Mouse (Mus musculus) limb, embryonic 12.5 days (tissue): ENCODE measurements around the gene Zfp180. TPM values are rescaled to one million over a fixed set of nuclear protein-coding genes. Genes with fewer than 3 reads are reported as not detected.
"Not testable (repeated sequence)": the region's sequence is repeated elsewhere in the genome, so short reads cannot be mapped to it uniquely, and the experiment has no call there.

Experiments
- ATAC-seq: fragments of 200-750 bp; cut with Nextera tagmentation; 2 replicates; pipeline ENCODE4 v1.8.0; 2017; ENCODE audit warnings: low read depth, moderate TSS enrichment; ENCODE audit not compliant: insufficient number of reproducible peaks, insufficient read depth, low FRiP score, low TSS enrichment
- H3K27ac ChIP-seq: fragments of 300-500 bp; sonication (generic); 2 replicates; pipeline ENCODE4 v1.5.1; 2016; ENCODE audit warnings: mild to moderate bottlenecking, moderate library complexity
- H3K27me3 ChIP-seq: fragments of 300-500 bp; sonication (generic); 2 replicates; pipeline ENCODE4 v1.6.1; 2016; ENCODE audit warnings: mild to moderate bottlenecking, moderate library complexity
- H3K36me3 ChIP-seq: fragments of 300-500 bp; sonication (generic); 2 replicates; pipeline ENCODE4 v1.6.1; 2016; ENCODE audit warnings: mild to moderate bottlenecking, moderate library complexity
- H3K4me1 ChIP-seq: fragments of 300-500 bp; sonication (generic); replicated peaks from 2 replicates; pipeline ENCODE4 v1.6.1; 2016
- H3K4me2 ChIP-seq: fragments of 300-500 bp; sonication (generic); 2 replicates; pipeline ENCODE4 v1.6.1; 2016; ENCODE audit warnings: mild to moderate bottlenecking, moderate library complexity
- H3K4me3 ChIP-seq: fragments of 300-500 bp; sonication (generic); replicated peaks from 2 replicates; pipeline ENCODE4 v1.5.1; 2016; ENCODE audit warnings: mild to moderate bottlenecking
- H3K9ac ChIP-seq: fragments of 300-500 bp; sonication (generic); replicated peaks from 2 replicates; pipeline ENCODE4 v1.6.1; 2016; ENCODE audit warnings: mild to moderate bottlenecking, moderate library complexity
- H3K9me3 ChIP-seq: fragments of 300-500 bp; sonication (generic); 2 replicates; pipeline ENCODE4 v1.6.1; 2016; ENCODE audit warnings: mild to moderate bottlenecking, moderate library complexity
- WGBS: fragments of 180-500 bp; shearing (Covaris S2); methylation state at CpG from one replicate; pipeline ENCODE4 v1.1.7; 2016; 5-methylcytosine and 5-hydroxymethylcytosine counted together
- polyA plus RNA-seq: library from polyadenylated mRNA; unstranded; fragments of >200 nt; fragmentation: Nextera tagmentation; extraction: Ambion mirVana; gene quantifications from 2 replicates; pipeline ENCODE4 v1.2.1, GENCODE M21; 2016

Gene Zfp180
- 27.7 and 29.7 TPM in 2 replicates for polyA plus RNA-seq

GRCm38 (mm10) chr7:24081634-24082431 is at the start of gene Zfp180:
Gene Zfp180 (plus strand): TSS chr7:24081924.
- 15% methylated on average over 44 of the region's 44 CpGs for WGBS
- peaks cover 13% of the 10 kb centered on the region for H3K9me3 ChIP-seq
- H3K4me2 ChIP-seq = peak within 1 kb of the TSS; percentile 72
- H3K4me3 ChIP-seq = peak within 1 kb of the TSS; percentile 56
- H3K27ac ChIP-seq = peak within 1 kb of the TSS; percentile 91
- ATAC-seq = peak; percentile 96
- H3K9ac ChIP-seq = peak within 1 kb of the TSS; percentile 57
- H3K4me1 ChIP-seq = peaks cover 11% of the 10 kb centered on the region
- no peaks in the 10 kb centered on the region for H3K27me3 ChIP-seq
- peaks cover 26% of the 10 kb centered on the region for H3K36me3 ChIP-seq

DNA sequence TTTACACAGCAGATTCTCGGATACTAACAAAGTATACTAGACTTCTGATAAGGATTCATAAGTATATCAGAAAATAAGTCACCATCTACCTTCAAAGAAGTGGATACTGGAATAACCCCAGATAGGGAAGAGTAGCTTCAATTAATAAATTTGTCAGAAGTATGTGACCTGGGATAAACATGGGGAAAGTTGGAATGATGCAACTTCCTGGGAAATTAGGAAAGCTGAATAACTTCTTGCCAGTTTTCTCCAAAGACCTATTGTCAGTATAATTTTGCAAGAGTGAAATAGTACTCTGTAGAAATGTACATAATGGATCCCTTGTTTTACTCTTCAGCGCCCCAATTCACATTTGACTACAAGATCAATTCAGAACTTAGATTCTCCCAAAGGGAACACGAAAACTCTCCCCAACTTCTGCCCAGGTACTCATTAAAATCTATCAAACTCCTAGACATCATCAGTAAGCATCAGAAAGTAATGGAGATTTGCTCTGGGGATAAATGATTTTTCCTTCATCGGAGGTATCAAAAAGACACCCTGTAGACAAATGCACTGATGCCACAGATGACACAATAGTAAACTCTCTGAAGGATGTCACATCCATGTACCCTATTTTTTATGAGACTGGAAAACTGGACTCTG is 28.9 kb upstream of the Zfp180 start, which contains the start of gene Vmn1r183:
Gene Vmn1r183 (plus strand): TSS at position 595 of the 645 bp plus-strand sequence.
- ATAC-seq = no peak
- 73% methylated on average over 4 of the region's 4 CpGs for WGBS
- Histone ChIP-seq H3K4me1 (no peaks in the 10 kb centered on the region), H3K9me3 (no peaks in the 10 kb centered on the region; the same call in 1 of the 2 replicates), H3K27me3 (no peaks in the 10 kb centered on the region), H3K9ac (no peak within 1 kb of the TSS), H3K4me3 (no peak within 1 kb of the TSS), H3K27ac (no peak within 1 kb of the TSS), H3K4me2 (no peak within 1 kb of the TSS), H3K36me3 (no peaks in the 10 kb centered on the region)

DNA sequence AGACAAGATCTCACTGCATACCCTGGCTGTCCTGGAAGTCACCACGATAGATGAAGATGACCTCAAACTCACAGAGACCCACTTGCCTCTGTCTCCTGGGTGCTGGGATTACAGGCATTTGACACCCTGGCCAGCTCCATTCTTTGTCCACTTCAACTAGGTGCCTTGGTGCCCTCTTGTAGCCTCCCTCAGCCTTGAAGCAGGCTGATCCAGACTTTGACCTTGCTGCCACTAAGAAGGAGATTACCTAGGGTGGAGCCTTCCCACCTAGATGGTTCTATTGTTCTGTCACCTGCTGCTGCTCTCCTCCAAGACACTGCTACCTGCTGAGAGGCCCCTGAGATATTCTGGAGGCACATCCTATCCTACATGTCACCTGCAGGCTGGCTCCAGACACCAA is 7.3 kb upstream of the Zfp180 start:
- H3K4me1 ChIP-seq, H3K9ac ChIP-seq, ATAC-seq, H3K4me3 ChIP-seq, H3K36me3 ChIP-seq, H3K4me2 ChIP-seq, H3K9me3 ChIP-seq, H3K27ac ChIP-seq, H3K27me3 ChIP-seq: not testable (repeated sequence)
- WGBS = 25% methylated on average over 1 of the region's 1 CpGs

- WGBS = 56% methylated on average over 15 of the region's 15 CpGs
- ATAC-seq = peak; percentile 28
- H3K27ac ChIP-seq = peak overlapping the region; percentile 91
Measured at GRCm38 (mm10) chr7:24082457-24083235, 922 bp downstream of the Zfp180 start.

GRCm38 (mm10) chr7:24086871-24087270 is 5.1 kb downstream of the Zfp180 start:
- Histone ChIP-seq H3K4me3 (no peak overlapping the region), H3K36me3 (peaks cover 56% of the 10 kb centered on the region), H3K4me2 (no peak overlapping the region), H3K27ac (no peak overlapping the region), H3K9me3 (peaks cover 29% of the 10 kb centered on the region), H3K9ac (no peak overlapping the region), H3K27me3 (no peaks in the 10 kb centered on the region), H3K4me1 (peaks cover 9% of the 10 kb centered on the region)
- ATAC-seq = no peak
- WGBS = 95% methylated on average over 4 of the region's 4 CpGs

More at GRCm38 (mm10) chr7:24082457-24083235, 922 bp downstream of the Zfp180 start:
- H3K4me1 ChIP-seq = peaks cover 11% of the 10 kb centered on the region
- no peaks in the 10 kb centered on the region for H3K27me3 ChIP-seq
- peak overlapping the region; percentile 72 for H3K4me2 ChIP-seq
- peak overlapping the region; percentile 56 for H3K4me3 ChIP-seq
- peak overlapping the region; percentile 57 for H3K9ac ChIP-seq
- peaks cover 34% of the 10 kb centered on the region for H3K36me3 ChIP-seq
- H3K9me3 ChIP-seq = peaks cover 21% of the 10 kb centered on the region

GRCm38 (mm10) chr7:24087485-24088125 is 5.9 kb downstream of the Zfp180 start:
- Histone ChIP-seq H3K9ac (no peak overlapping the region), H3K9me3 (peaks cover 31% of the 10 kb centered on the region), H3K4me2 (no peak overlapping the region), H3K27me3 (no peaks in the 10 kb centered on the region), H3K4me1 (peaks cover 8% of the 10 kb centered on the region), H3K4me3 (no peak overlapping the region), H3K36me3 (peaks cover 58% of the 10 kb centered on the region), H3K27ac (no peak overlapping the region)
- no peak for ATAC-seq
- WGBS = 93% methylated on average over 12 of the region's 12 CpGs

GRCm38 (mm10) chr7:24104403-24104802 is 22.7 kb downstream of the Zfp180 start:
- no peak overlapping the region for H3K4me3 ChIP-seq
- no peak for ATAC-seq
- H3K36me3 ChIP-seq = peaks cover 100% of the 10 kb centered on the region
- no peaks in the 10 kb centered on the region for H3K4me1 ChIP-seq
- no peak overlapping the region for H3K4me2 ChIP-seq
- 95% methylated on average over 9 of the region's 9 CpGs for whole genome bisulfite sequencing
- H3K9me3 ChIP-seq = peaks cover 96% of the 10 kb centered on the region
- no peak overlapping the region for H3K9ac ChIP-seq
- H3K27ac ChIP-seq = no peak overlapping the region
- H3K27me3 ChIP-seq = no peaks in the 10 kb centered on the region

DNA sequence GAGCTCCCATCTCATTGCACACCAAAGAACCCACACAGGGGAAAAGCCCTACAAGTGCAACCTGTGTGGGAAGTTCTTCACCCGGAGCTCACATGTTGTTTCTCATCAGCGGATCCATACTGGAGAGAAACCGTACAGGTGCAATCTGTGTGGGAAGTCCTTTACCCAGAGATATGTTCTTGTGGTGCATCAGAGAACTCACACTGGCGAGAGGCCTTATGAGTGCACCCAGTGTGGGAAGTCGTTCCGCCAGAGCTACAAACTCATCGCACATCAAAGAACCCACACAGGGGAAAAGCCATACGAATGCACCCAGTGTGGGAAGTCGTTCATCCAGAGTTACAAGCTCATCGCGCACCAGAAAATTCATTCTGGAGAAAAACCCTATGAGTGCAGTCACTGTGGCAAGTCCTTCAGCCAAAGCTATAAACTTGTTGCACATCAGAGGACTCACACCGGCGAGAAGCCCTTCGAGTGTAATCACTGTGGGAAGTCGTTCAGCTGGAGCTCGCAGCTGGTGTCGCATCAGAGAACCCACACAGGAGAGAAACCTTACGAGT is 23.5 kb downstream of the Zfp180 start:
- no peak overlapping the region for H3K4me3 ChIP-seq
- WGBS = 95% methylated on average over 18 of the region's 18 CpGs
- ATAC-seq = no peak

GRCm38 (mm10) chr7:24110839-24111238 is 29.1 kb downstream of the Zfp180 start:
- Histone ChIP-seq H3K36me3 (peaks cover 40% of the 10 kb centered on the region), H3K4me3 (no peak overlapping the region), H3K27ac (no peak overlapping the region), H3K9me3 (peaks cover 42% of the 10 kb centered on the region), H3K27me3 (no peaks in the 10 kb centered on the region), H3K9ac (no peak overlapping the region), H3K4me2 (no peak overlapping the region), H3K4me1 (no peaks in the 10 kb centered on the region; the same call in 1 of the 2 replicates)
- no peak for ATAC-seq
- 94% methylated on average over 7 of the region's 7 CpGs for WGBS

More for the DNA sequence above, 23.5 kb downstream of the Zfp180 start:
- Histone ChIP-seq H3K27me3 (no peaks in the 10 kb centered on the region), H3K27ac (no peak overlapping the region), H3K36me3 (peaks cover 96% of the 10 kb centered on the region), H3K4me2 (no peak overlapping the region), H3K9me3 (peaks cover 97% of the 10 kb centered on the region), H3K9ac (no peak overlapping the region), H3K4me1 (no peaks in the 10 kb centered on the region)

DNA sequence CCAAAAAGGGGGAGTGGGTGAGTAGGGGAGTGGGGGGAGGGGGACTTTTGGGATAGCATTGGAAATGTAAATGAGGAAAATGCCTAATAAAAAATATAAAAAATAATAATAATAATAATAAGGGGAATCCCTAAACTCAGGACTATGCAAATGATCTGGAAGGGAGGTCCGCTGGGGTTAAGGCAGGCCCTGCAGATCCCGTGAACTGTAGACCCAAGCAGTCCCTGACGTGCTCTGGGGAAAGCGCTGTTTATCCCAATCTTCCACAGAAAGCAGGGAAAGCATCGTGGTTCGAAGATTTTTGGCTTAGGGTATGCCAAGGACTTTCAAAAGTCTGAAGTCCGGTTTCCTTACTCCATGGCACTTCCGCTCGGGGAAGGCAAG is 30.0 kb downstream of the Zfp180 start:
- Histone ChIP-seq H3K9ac (peak overlapping the region; percentile 65), H3K4me2 (peak overlapping the region; percentile 73), H3K27me3 (no peaks in the 10 kb centered on the region), H3K9me3 (peaks cover 33% of the 10 kb centered on the region), H3K4me3 (peak overlapping the region; percentile 63), H3K27ac (no peak overlapping the region; the same call in 1 of the 2 replicates), H3K4me1 (no peaks in the 10 kb centered on the region; the same call in 1 of the 2 replicates), H3K36me3 (peaks cover 31% of the 10 kb centered on the region)
- peak; percentile 76 for ATAC-seq
- 5% methylated on average over 9 of the region's 9 CpGs for WGBS
